Mouse (Mus musculus) bone marrow, adult 2 months (tissue): ENCODE results near the gene Glb1l3. TPM values are rescaled to one million over a fixed set of nuclear protein-coding genes. Genes with fewer than 3 reads are reported as not detected.
"Not testable (repeated sequence)": the region's sequence is repeated elsewhere in the genome, so short reads cannot be mapped to it uniquely, and the experiment has no call there.

Source experiments
- H3K27ac ChIP-seq: fragments of 200-500 bp; 2 replicates; pipeline ENCODE4 v1.5.1; 2012; ENCODE audit warnings: low read depth, mild to moderate bottlenecking, control low read depth, inconsistent platforms, low read length; ENCODE audit not compliant: control insufficient read depth, poor library complexity, insufficient read depth
- H3K4me1 ChIP-seq: fragments of 200-500 bp; 2 replicates; pipeline ENCODE4 v1.6.1; 2011; ENCODE audit warnings: low read length; ENCODE audit not compliant: control insufficient read depth, insufficient read depth
- H3K4me3 ChIP-seq: fragments of 200-500 bp; replicated peaks from 2 replicates; pipeline ENCODE3; 2011; ENCODE audit warnings: mild to moderate bottlenecking, low read depth, low read length, control low read depth; ENCODE audit not compliant: control insufficient read depth
- CTCF ChIP-seq: fragments of 200-500 bp; IDR thresholded peaks from 2 replicates; pipeline ENCODE4 v1.5.1; 2011; ENCODE audit warnings: low read length, control low read depth; ENCODE audit not compliant: control insufficient read depth, insufficient read depth
- POLR2A ChIP-seq: fragments of 200-500 bp; IDR thresholded peaks from 2 replicates; pipeline ENCODE4 v1.6.1; 2011; ENCODE audit warnings: low read depth, mild to moderate bottlenecking, control low read depth, low read length, borderline replicate concordance; ENCODE audit not compliant: control insufficient read depth
- WGBS: fragments of 180-500 bp; shearing (Covaris S2); methylation state at CpG from one replicate; pipeline ENCODE4 v1.1.7; 2018; 5-methylcytosine and 5-hydroxymethylcytosine counted together
- polyA plus RNA-seq: library from polyadenylated mRNA; stranded (reverse); fragments of >200 nt; gene quantifications from 2 replicates; pipeline ENCODE4 v1.2.4, GENCODE M21; 2011; ENCODE audit warnings: low replicate concordance; ENCODE audit not compliant: missing spikeins, insufficient read depth, insufficient read length

Gene Glb1l3
- polyA plus RNA-seq = not detected in 2 replicates

DNA sequence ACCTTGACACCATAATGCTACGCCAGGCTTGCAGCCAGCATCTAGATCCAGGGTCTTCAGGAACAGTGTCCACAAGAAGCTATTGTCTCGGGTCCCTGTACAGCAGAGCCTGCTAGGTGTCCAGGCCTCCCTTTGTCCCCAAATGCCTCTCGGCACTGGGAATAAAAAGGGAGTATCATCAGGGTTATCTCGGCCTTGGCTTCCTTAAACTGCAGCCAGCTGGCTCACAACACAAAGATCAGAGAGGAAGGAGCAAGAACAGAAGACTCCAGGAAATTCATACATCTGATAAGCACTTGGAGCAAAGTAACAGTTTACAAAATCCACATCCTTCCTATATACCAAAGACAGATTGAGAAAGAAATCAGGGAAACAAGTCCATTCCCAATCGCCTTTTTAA is at the start of gene Glb1l3:
Glb1l3 (minus strand) TSS at position 140 of the 400 bp plus-strand sequence.
- Histone ChIP-seq H3K4me3 (no peak within 1 kb of the TSS), H3K4me1 (no peaks in the 10 kb centered on the region), H3K27ac (no peak within 1 kb of the TSS)
- 43% methylated on average over 5 of the region's 5 CpGs for WGBS
- TF ChIP-seq POLR2A (no peak), CTCF (no peak)

DNA sequence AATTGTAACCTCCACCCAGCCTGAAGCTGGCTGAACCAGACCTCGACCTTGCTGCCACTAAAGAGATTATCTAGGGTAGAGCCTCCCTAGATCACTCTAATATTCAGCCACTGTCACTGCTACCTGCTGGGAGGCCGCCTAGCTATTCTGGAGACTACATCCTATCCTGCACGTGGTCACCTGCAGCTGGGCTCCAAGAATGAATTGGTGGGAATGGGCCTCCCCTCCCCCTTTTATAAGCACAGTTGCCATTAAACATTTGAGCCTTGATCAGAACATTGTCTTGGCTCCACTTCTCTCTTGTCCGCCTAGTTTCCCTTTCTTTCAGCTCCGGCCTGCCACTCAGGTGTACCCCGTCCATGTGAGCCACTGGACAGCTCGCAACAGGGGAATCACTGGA is 9.2 kb upstream of the Glb1l3 start:
- not testable (repeated sequence) for H3K4me1 ChIP-seq, H3K27ac ChIP-seq, H3K4me3 ChIP-seq
- 73% methylated on average over 7 of the region's 7 CpGs for WGBS

DNA sequence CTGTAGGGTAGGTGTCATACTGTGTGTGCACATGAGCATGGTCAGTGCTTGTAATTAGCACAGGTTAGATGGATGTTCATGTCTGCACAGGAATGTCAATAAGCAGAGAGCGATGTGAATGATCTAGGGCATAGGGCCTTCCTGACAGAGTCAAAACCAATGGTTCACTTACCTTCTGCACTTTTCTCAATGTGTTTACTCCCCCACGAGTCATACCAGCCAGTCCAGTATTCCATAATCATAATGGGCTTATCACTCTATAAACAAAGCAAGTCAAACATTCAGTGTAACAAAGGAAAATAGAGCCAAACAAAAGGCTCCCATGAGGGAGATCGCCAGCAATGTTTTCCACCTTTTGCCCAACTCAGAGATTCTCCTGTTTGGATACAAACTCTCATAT is 29.6 kb downstream of the Glb1l3 start:
- Histone ChIP-seq H3K4me1 (no peaks in the 10 kb centered on the region), H3K27ac (no peak overlapping the region), H3K4me3 (no peak overlapping the region)
- TF ChIP-seq POLR2A (no peak), CTCF (no peak)
- WGBS = 69% methylated on average over 3 of the region's 3 CpGs

DNA sequence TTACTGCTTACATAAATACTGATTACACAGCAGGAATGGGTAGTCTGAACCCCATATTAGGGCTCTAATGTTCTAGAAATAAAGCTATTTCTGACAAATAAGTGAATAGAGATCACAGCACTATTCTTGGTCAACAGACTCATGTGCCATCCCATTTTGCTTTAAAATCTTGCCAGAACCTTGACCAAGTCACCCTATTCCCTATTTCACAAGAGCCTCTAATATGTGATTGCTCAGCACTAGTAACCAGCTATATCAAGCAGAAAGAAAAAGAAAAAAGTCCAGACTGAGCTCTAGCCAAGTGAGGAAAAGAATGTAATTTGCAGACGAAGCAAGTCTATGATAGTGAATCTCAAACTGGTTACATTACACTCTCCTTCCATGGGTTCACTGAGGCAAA is 40.7 kb downstream of the Glb1l3 start:
- TF ChIP-seq POLR2A (no peak), CTCF (no peak)
- Histone ChIP-seq H3K4me3 (no peak overlapping the region), H3K4me1 (no peaks in the 10 kb centered on the region), H3K27ac (no peak overlapping the region)
- WGBS = 75% methylated on average over 1 of the region's 1 CpGs

DNA sequence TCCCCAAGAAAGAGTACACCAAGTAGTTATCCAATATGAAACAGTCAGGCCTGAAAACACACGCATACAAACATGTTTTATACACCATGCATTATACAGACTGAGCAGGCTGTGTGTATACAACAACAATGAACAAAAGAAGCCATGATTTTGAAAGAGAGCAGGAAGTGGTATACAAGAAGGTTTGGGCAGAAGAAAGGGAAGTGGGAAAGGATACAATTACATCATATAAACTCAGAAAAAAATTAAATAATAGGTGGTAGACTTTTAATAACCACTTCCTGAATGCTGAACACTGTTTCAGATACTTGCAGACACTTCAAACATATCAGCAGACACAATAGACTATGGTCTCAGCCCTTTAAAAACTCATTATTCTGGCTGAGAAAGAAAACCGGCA is 52.0 kb downstream of the Glb1l3 start:
- 41% methylated on average over 2 of the region's 2 CpGs for WGBS

DNA sequence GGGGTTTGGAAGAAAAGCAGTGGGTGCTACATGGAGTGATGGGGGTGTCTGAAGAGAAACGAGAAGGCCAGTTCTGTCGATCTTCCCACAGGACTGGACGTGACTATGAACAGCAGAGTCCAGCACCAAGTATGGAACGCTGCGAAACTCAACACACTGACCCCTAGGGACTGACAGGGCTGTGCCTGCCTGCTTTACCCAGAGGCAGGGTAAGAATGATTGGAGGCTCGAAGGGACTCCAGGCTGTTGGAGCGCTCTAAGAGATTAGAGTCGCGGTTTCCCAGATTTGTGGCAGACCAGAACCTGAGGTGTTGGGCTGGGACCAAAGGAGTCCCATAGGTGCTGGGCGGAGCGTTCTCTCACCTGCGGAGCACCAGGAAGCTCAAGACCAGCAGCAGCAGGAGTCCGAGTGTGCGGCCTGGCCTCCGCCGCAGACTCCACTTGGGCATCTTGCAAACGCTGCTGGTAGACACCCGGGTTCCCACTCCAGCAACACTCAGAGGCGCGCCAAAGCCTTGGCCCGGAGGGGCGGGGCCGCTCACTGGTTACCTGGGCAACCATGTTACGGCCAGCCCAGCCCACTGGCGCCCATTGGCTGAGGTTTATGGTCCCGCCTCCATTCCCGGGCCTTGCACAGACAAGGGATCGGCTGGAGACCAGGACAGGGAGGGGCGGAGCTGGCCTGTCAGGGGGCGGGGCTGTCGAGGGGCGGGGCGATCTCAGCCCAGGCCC is 54.6 kb downstream of the Glb1l3 start, which contains the start of gene Glb1l2:
Glb1l2 (minus strand) TSS at position 534 of the 732 bp plus-strand sequence.
- TF ChIP-seq POLR2A = no peak
- TF ChIP-seq CTCF = no peak
- Histone ChIP-seq H3K27ac (no peak within 1 kb of the TSS), H3K4me1 (no peaks in the 10 kb centered on the region), H3K4me3 (no peak within 1 kb of the TSS)
- 12% methylated on average over 33 of the region's 33 CpGs for whole genome bisulfite sequencing

More for the DNA sequence above, 52.0 kb downstream of the Glb1l3 start:
- TF ChIP-seq POLR2A (no peak), CTCF (no peak)
- H3K4me3 ChIP-seq = no peak overlapping the region
- H3K4me1 ChIP-seq = no peaks in the 10 kb centered on the region
- H3K27ac ChIP-seq = no peak overlapping the region

DNA sequence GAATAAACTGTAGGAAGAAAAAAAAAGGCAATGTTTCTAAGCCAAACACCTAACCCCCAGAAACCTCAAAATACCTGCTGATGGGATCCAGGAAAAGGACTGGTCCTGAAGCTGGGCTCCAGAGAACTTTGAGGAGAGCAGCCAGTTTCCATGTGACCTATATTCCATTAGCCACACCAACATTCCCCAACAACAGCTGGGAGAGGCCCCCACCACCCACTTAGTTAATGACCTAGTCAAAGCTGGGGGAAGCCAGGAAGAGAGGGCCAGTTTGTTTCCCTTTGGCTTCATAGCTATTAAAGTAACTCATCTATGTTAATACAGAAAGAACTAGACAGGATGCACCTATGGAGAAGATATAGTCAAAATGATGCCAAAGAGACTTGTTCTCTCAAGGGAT is 56.4 kb downstream of the Glb1l3 start:
- Histone ChIP-seq H3K4me3 (no peak overlapping the region), H3K27ac (no peak overlapping the region), H3K4me1 (no peaks in the 10 kb centered on the region)
- no peak for TF ChIP-seq CTCF
- no peak for TF ChIP-seq POLR2A

DNA sequence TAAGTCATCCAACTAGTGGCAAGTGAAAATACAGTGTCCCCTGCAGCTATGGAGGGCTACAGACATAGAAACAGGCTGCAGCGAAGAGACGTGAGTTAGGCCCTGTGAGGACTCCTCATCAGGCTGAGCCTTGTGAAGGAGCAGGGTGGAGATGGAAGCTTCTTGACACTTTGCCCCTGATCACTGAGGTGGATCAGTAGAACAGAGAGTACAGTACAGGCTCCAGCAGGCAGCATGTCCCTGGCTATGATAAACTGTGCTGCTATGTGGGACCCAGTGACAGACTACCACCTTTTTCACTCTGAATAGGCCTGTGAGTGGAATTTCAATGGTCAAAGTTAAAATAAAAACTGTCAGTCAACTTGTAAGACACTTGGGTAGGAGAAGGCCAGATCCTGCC is 60.3 kb downstream of the Glb1l3 start:
- H3K27ac ChIP-seq = no peak overlapping the region
- H3K4me1 ChIP-seq = no peaks in the 10 kb centered on the region
- H3K4me3 ChIP-seq = no peak overlapping the region
- WGBS = 84% methylated on average over 2 of the region's 2 CpGs
- no peak for TF ChIP-seq CTCF
- no peak for TF ChIP-seq POLR2A

DNA sequence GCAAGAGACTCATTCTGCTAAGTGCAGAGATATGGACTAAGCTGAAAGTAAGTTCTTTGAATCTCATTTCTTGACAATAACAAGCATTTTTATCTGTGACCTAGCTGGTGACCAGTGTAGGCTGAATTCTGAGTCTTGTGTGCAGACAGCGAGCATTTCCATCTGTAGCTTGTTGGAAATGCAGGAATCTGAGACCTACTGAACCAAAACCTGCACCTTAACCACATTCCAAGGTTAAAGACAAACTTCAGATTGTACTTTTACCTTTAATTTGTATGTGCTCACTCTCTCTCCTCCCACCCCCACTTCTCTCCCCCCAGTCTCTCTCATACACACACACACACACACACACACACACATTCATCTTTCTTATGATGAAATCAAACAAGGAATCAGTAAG is 62.0 kb downstream of the Glb1l3 start:
- Histone ChIP-seq H3K27ac (no peak overlapping the region), H3K4me3 (no peak overlapping the region), H3K4me1 (no peaks in the 10 kb centered on the region)
- WGBS = 83% methylated on average over 1 of the region's 1 CpGs
- TF ChIP-seq POLR2A = no peak
- no peak for TF ChIP-seq CTCF
